Mouse (Mus musculus) CH12.LX (cell line): ENCODE measurements around the gene Rpl38. TPM values are rescaled to one million over a fixed set of nuclear protein-coding genes. Genes with fewer than 3 reads are reported as not detected.

ENCODE experiments used
- DNase-seq: peaks from one replicate; pipeline ENCODE4 v3.0.0-alpha.2; 2013; ENCODE audit errors: extremely low read depth
- H3K27ac ChIP-seq: 2 replicates; pipeline ENCODE4 v1.5.1; 2012; ENCODE audit warnings: low read depth, mild to moderate bottlenecking, control low read depth, moderate library complexity; ENCODE audit not compliant: insufficient read depth
- H3K27me3 ChIP-seq: replicated peaks from 2 replicates; pipeline ENCODE3; 2012; ENCODE audit warnings: inconsistent platforms
- H3K36me3 ChIP-seq, 2 experiments: replicated peaks in 1 of 2; 2 replicates each; pipeline versions ENCODE3 to v1.6.1; 2012; ENCODE audit warnings: inconsistent platforms in 1 of 2, low read length in 1 of 2, mild to moderate bottlenecking in 1 of 2, mixed read lengths in 1 of 2, moderate library complexity in 1 of 2; ENCODE audit not compliant: control insufficient read depth in 1 of 2, insufficient read depth in 1 of 2
- H3K4me1 ChIP-seq, 2 experiments: 2 replicates each; pipeline ENCODE4 v1.6.1; 2012; ENCODE audit warnings: inconsistent platforms in 1 of 2, moderate library complexity in 1 of 2; ENCODE audit not compliant: insufficient read depth in 2 of 2, control insufficient read depth in 1 of 2
- H3K4me2 ChIP-seq: 2 replicates; pipeline ENCODE4 v1.6.1; 2012; ENCODE audit warnings: low read depth, mild to moderate bottlenecking, control low read depth; ENCODE audit not compliant: poor library complexity, insufficient read depth, severe bottlenecking
- H3K4me3 ChIP-seq, 3 experiments: fragments of 150-350 bp in 1 of 3; sonication (generic) in 1 of 3; replicated peaks in 1 of 3; 2 replicates each; pipeline versions ENCODE3 to v1.5.1; 2011 to 2012; ENCODE audit warnings: low read depth in 2 of 3, low read length in 2 of 3, mild to moderate bottlenecking in 2 of 3, moderate library complexity in 2 of 3, control low read depth in 1 of 3, improper control_type of control experiment in 1 of 3, inconsistent platforms in 1 of 3, mixed read lengths in 1 of 3; ENCODE audit not compliant: poor library complexity in 1 of 3
- H3K79me2 ChIP-seq: replicated peaks from 2 replicates; pipeline ENCODE4 v1.6.1; 2012; ENCODE audit warnings: mild to moderate bottlenecking, moderate library complexity; ENCODE audit not compliant: control insufficient read depth, poor library complexity, insufficient read depth, severe bottlenecking; ENCODE audit errors: extremely low read depth
- H3K9ac ChIP-seq: 2 replicates; pipeline ENCODE4 v1.6.1; 2012; ENCODE audit warnings: low read depth, mild to moderate bottlenecking, control low read depth, moderate library complexity; ENCODE audit not compliant: insufficient read depth
- H3K9me3 ChIP-seq: replicated peaks from 2 replicates; pipeline ENCODE3; 2012; ENCODE audit warnings: low read length, inconsistent platforms, mixed read lengths
- CHD1 ChIP-seq: IDR thresholded peaks from 2 replicates; pipeline ENCODE4 v1.6.1; 2012; ENCODE audit warnings: low read depth, low read length, improper control_type of control experiment, inconsistent platforms
- EP300 ChIP-seq: IDR thresholded peaks from 2 replicates; pipeline ENCODE4 v1.6.1; 2011; ENCODE audit warnings: low read length, improper control_type of control experiment
- GABPA ChIP-seq: IDR thresholded peaks from 2 replicates; pipeline ENCODE4 v1.6.1; 2012; ENCODE audit warnings: low read depth, low read length, improper control_type of control experiment, inconsistent platforms; ENCODE audit not compliant: insufficient replicate concordance
- JUN ChIP-seq: IDR thresholded peaks from 2 replicates; pipeline ENCODE4 v1.6.1; 2011; ENCODE audit warnings: low read depth, mild to moderate bottlenecking, low read length, improper control_type of control experiment, moderate library complexity; ENCODE audit not compliant: insufficient read depth
- JUND ChIP-seq: conservative IDR thresholded peaks from 2 replicates; pipeline ENCODE4 v1.6.1; 2011; ENCODE audit warnings: low read depth, low read length, improper control_type of control experiment
- KAT2A ChIP-seq: IDR thresholded peaks from 2 replicates; pipeline ENCODE4 v1.6.1; 2012; ENCODE audit warnings: low read length, improper control_type of control experiment, inconsistent platforms; ENCODE audit not compliant: insufficient replicate concordance
- MEF2A ChIP-seq: IDR thresholded peaks from 2 replicates; pipeline ENCODE4 v1.6.1; 2014; ENCODE audit warnings: low read depth, mild to moderate bottlenecking, inconsistent platforms, low read length, improper control_type of control experiment, borderline replicate concordance
- MXI1 ChIP-seq: IDR thresholded peaks from 2 replicates; pipeline ENCODE4 v1.6.1; 2011; ENCODE audit warnings: mild to moderate bottlenecking, low read depth, low read length, improper control_type of control experiment
- NRF1 ChIP-seq: IDR thresholded peaks from 2 replicates; pipeline ENCODE4 v1.6.1; 2014; ENCODE audit warnings: low read depth, mild to moderate bottlenecking, inconsistent platforms, low read length, improper control_type of control experiment, moderate library complexity
- POLR2A ChIP-seq: IDR thresholded peaks from 2 replicates; pipeline ENCODE4 v1.6.1; 2011; ENCODE audit warnings: low read depth, mild to moderate bottlenecking, improper control_type of control experiment, low read length
- RCOR1 ChIP-seq: conservative IDR thresholded peaks from 2 replicates; pipeline ENCODE4 v1.6.1; 2012; ENCODE audit warnings: low read depth, mild to moderate bottlenecking, inconsistent platforms, low read length, improper control_type of control experiment
- SIN3A ChIP-seq: IDR thresholded peaks from 2 replicates; pipeline ENCODE4 v1.6.1; 2012; ENCODE audit warnings: low read length, improper control_type of control experiment, inconsistent platforms
- SMC3 ChIP-seq: IDR thresholded peaks from 2 replicates; pipeline ENCODE4 v1.6.1; 2011; ENCODE audit warnings: low read depth, low read length, improper control_type of control experiment
- TCF12 ChIP-seq: IDR thresholded peaks from 2 replicates; pipeline ENCODE4 v1.6.1; 2014; ENCODE audit warnings: low read depth, mild to moderate bottlenecking, inconsistent platforms, low read length, improper control_type of control experiment
- USF1 ChIP-seq: IDR thresholded peaks from 2 replicates; pipeline ENCODE4 v1.6.1; 2014; ENCODE audit warnings: low read depth, mild to moderate bottlenecking, inconsistent platforms, low read length, improper control_type of control experiment
- ZC3H11A ChIP-seq: IDR thresholded peaks from 2 replicates; pipeline ENCODE4 v1.6.1; 2012; ENCODE audit warnings: low read depth, mild to moderate bottlenecking, inconsistent platforms, low read length, improper control_type of control experiment
- ZKSCAN1 ChIP-seq: IDR thresholded peaks from 2 replicates; pipeline ENCODE4 v1.6.1; 2012; ENCODE audit warnings: low read depth, inconsistent platforms, low read length, improper control_type of control experiment, borderline replicate concordance
- ZMIZ1 ChIP-seq: IDR thresholded peaks from 2 replicates; pipeline ENCODE4 v1.6.1; 2012; ENCODE audit warnings: low read depth, mild to moderate bottlenecking, inconsistent platforms, low read length, improper control_type of control experiment
- dilution Hi-C: fragments of 300-500 bp; cut with MboI; formaldehyde crosslinking; loops from 2 replicates; pipeline ENCODE4 v1.14.3; 2020; ENCODE audit warnings: low sequenced_read_pairs; ENCODE audit not compliant: extremely low pct_unique_long_range_greater_than_20kb, extremely low pct_ligation_motif_present
- in situ Hi-C: fragments of 300-500 bp; cut with MboI; formaldehyde crosslinking; loops from 3 replicates; pipeline ENCODE4 v1.14.3; 2019; ENCODE audit warnings: low sequenced_read_pairs, low pct_ligation_motif_present, low pct_unique_long_range_greater_than_20kb, mixed read lengths
- polyA plus RNA-seq: library from polyadenylated mRNA; unstranded; fragments of >175 nt; gene quantifications from 2 replicates; pipeline ENCODE4 v1.2.1, GENCODE M21; 2012; ENCODE audit warnings: low read depth; ENCODE audit not compliant: insufficient read length
- total RNA-seq, 2 experiments: library from RNA; depleted of rRNA; stranded (reverse); fragments of 300-350 nt in 1 of 2; fragments of >200 nt in 1 of 2; gene quantifications; 2 replicates each; pipeline ENCODE4 v1.2.3; 2012 to 2014

Rpl38 gene
- total and polyA plus RNA-seq, 3 experiments, result 1,435 to 5,556 (median 4,204) TPM

DNA sequence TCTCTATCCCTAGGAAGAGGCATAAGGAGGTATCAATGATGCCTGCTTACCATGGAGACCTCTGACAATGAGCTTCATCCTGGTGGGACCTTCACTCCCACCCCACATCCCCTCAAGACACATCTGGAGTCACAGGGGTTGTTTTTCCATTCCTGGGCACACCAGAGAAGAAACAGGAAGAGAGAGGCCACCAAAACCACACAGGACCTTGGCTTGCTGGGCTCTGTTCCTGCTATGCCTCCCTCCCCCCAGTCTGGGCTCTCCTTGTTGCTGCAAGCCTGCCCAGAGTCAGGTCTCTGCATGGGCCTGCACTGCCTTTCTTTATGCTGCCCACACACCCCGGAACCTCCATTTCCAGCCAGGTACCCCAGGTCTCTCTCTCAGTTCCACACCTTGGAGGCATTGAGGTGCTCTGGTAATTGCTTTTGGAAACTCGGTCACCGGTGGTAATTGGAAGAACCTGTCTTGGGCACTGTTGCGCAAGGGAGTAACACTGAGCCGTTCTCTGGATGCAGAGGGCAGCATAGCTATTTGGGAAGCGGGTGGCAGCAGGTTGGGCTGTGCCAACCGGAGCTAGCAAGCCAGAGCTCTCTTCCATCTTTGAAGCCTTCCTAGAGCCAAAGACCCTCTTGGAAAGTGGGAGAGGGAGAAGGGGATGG is 12.8 kb upstream of the Rpl38 start:
- peak overlapping the region in 1 of 3 experiments; percentile 51 for H3K4me3 ChIP-seq
- H3K36me3 ChIP-seq, result no peaks in the 10 kb centered on the region
- in situ Hi-C loops, result loop anchor here (25.0 kb wide), 1 partner anchor 943 kb away; the partner anchor contains the start of gene Cpsf4l
- H3K9ac ChIP-seq, result peak overlapping the region; percentile 2; the same call in 1 of the 2 replicates
- peak overlapping the region; percentile 39 for H3K4me2 ChIP-seq
- H3K4me1 ChIP-seq, result peaks cover 15 to 27% of the 10 kb centered on the region in 2 experiments
- DNase-seq, result no peak
- H3K27ac ChIP-seq, result no peak overlapping the region
- no peaks in the 10 kb centered on the region for H3K9me3 ChIP-seq
- H3K27me3 ChIP-seq, result peaks cover 16% of the 10 kb centered on the region
- TF ChIP-seq RCOR1 (no peak), SIN3A (0 out of 2 replicates have a peak, but pooled peaks have one; percentile 44), TCF12 (peak; percentile 22; the same call in 1 of the 2 replicates), EP300 (peak; percentile 52; the same call in 1 of the 2 replicates), ZMIZ1 (0 out of 2 replicates have a peak, but pooled peaks have one; percentile 16), POLR2A (no peak), CHD1 (peak; percentile 3; the same call in 1 of the 2 replicates), SMC3 (no peak)
- dilution Hi-C loops, result no loop called here
- no peaks in the 10 kb centered on the region for H3K79me2 ChIP-seq

DNA sequence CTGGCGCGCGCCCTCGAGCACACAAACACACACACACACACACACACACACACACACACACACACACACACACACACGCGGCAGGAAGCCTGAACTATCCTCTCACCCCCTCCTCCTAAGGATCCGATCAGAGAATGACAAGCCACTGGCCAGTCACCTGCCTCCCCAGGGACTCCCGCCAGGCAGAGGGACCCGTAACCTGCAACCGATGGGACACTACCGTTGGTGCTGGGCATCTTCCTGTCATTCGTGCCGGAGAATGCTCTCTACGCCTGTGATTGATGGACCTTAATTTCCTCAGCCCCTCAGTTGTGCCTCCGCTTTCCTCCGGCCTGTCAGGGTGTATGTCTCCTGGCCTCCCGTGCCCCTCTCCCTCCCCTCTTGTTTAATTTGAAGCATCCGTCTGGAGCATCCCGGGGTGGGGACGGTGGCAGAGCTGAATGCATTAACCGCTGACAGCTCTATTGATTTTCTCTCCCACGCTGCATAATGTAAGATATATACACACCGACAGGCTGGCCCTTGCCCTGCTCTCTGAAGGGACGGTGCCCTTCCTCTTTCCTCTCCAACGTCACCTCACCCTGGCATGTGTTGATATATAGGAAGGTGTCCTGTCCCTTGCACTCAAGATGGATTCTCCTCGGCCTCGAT is 11.2 kb upstream of the Rpl38 start:
- no peaks in the 10 kb centered on the region for H3K9me3 ChIP-seq
- H3K27me3 ChIP-seq, result peaks cover 15% of the 10 kb centered on the region
- H3K36me3 ChIP-seq, result no peaks in the 10 kb centered on the region
- H3K9ac ChIP-seq, result no peak overlapping the region
- dilution Hi-C loops, result no loop called here
- H3K4me1 ChIP-seq, result peaks cover 15 to 27% of the 10 kb centered on the region in 2 experiments
- H3K79me2 ChIP-seq, result no peaks in the 10 kb centered on the region
- no peak for DNase-seq
- in situ Hi-C loops, result loop anchor here (25.0 kb wide), 1 partner anchor 945 kb away; the partner anchor contains the start of gene Cpsf4l
- H3K4me3 ChIP-seq, result no peak overlapping the region
- H3K4me2 ChIP-seq, result no peak overlapping the region
- H3K27ac ChIP-seq, result no peak overlapping the region
- TF ChIP-seq NRF1 (no peak), ZC3H11A (no peak), SMC3 (no peak), GABPA (no peak), JUND (no peak), KAT2A (no peak), EP300 (no peak), POLR2A (no peak), USF1 (no peak), MEF2A (no peak), TCF12 (no peak), MXI1 (no peak), JUN (no peak), SIN3A (no peak), ZKSCAN1 (no peak)
